Comparison of ENCODE assay signal across 19 mouse cellular contexts in the genomic region with DNA sequence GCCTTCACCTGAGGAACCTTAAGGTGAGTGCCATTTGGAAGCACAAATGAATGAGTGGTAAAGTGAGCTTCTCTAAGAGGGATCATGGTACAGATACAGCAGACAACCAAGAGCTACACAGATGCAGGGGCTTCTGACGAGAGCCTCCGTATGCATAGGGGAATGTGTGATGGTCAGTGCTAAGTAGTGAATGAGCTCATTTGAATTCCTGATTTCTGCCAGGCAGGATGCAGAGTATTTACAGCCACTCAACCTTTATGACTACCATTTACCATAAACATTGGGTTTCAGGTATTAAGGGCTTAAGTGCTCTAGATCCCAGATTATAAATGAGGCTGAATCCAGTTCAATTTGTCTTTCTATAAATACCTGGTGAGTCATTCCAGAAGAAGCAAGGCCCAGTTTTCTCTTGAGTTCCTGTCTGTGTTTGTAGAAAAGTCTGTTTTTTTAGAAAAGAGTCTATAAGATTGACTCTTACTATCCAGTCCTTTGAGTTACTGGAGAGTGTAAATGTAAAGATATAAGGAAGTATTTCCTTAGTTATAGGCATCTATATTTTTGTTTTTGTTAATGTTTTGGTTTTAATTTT.
DNase-seq lines count a peak whose midpoint lies in the region; ATAC-seq and TF ChIP-seq lines count a peak whose summit lies in the region.
"Had no signal": no experiment of that assay in that cellular context is flagged by ENCODE, and none has a peak within 500 bp of the region (broad histone marks: within the 10 kb centered on the region; RNA-seq: fewer than 3 reads in every experiment).

No protein-coding gene starts in this region.

- H3K4me1 ChIP-seq in CH12.LX (ENCODE audit: control insufficient read depth in 1 of 2, insufficient read depth in 2 of 2): peaks cover 3 to 9% of the 10 kb centered on the region in 2 experiments; a peak in 3 of 4 replicates
- H3K4me1 ChIP-seq: hindbrain, embryonic 10.5 days; intestine, embryonic 15.5 days had no signal

- no peak for TF ChIP-seq RAD21 in CH12.LX (IDR thresholded peaks at IDR 0.05; ENCODE audit: low read depth, low read length)

- H3K9me3 ChIP-seq in CH12.LX (replicated peaks; ENCODE audit: low read length): no peaks in the 10 kb centered on the region
- H3K9me3 ChIP-seq: embryonic facial prominence, embryonic 13.5 days; heart, embryonic 12.5 days; hindbrain, embryonic 10.5 days; intestine, embryonic 15.5 days had no signal

- H3K4me3 ChIP-seq in CH12.LX (replicated peaks in 1 of 3; ENCODE audit: low read depth in 2 of 3, low read length in 2 of 3, poor library complexity in 1 of 3): no peak overlapping the region
- H3K4me3 ChIP-seq: embryonic facial prominence, embryonic 13.5 days; erythroblast, embryonic 14.5 days; gastrocnemius, adult 2 months; heart, embryonic 12.5 days; hindbrain, embryonic 10.5 days; intestine, embryonic 15.5 days had no signal

- 0 out of 2 replicates have a peak, but pooled peaks cover 2% of the 10 kb centered on the region for H3K79me2 ChIP-seq in CH12.LX (replicated peaks; ENCODE audit: control insufficient read depth, extremely low read depth, insufficient read depth, poor library complexity, severe bottlenecking)

- in situ Hi-C loops in CH12.LX (cut with MboI; ENCODE audit: low pct_ligation_motif_present, low pct_unique_long_range_greater_than_20kb, low sequenced_read_pairs): no loop called here

- peaks cover 20 to 70% of the 10 kb centered on the region in 2 experiments for H3K36me3 ChIP-seq in CH12.LX (replicated peaks in 1 of 2; ENCODE audit: control insufficient read depth in 1 of 2, insufficient read depth in 1 of 2, low read length in 1 of 2)
- H3K36me3 ChIP-seq: intestine, embryonic 15.5 days had no signal

- H3K27ac ChIP-seq in CH12.LX (ENCODE audit: insufficient read depth, low read depth): no peak overlapping the region
- H3K27ac ChIP-seq: embryonic facial prominence, embryonic 13.5 days; gastrocnemius, adult 2 months; hindbrain, embryonic 10.5 days; hindbrain, embryonic 14.5 days; intestine, embryonic 15.5 days had no signal

- DNase-seq in frontal cortex, postnatal 36 days (ENCODE audit: low spot score in 2 of 2): no peak
- no peak for DNase-seq in CH12.LX (ENCODE audit: extremely low read depth)
- DNase-seq in brain, adult 2 months (ENCODE audit: low read depth, low spot score): peak; percentile 34
- DNase-seq in c-Kit-positive CD71-positive TER-119-positive erythroid progenitor cells, embryonic 14.5 days (ENCODE audit: low spot score): no peak
- no peak for DNase-seq in lung, postnatal 4 days
- DNase-seq: adrenal gland, postnatal 14 days; cerebellum, adult 2 months; cerebellum, postnatal 10 days; gastrocnemius, adult 2 months; gastrocnemius, postnatal 25 days had no signal

- no peaks in the 10 kb centered on the region for H3K27me3 ChIP-seq in CH12.LX (replicated peaks)
- H3K27me3 ChIP-seq: embryonic facial prominence, embryonic 13.5 days; heart, embryonic 12.5 days; intestine, embryonic 15.5 days had no signal

- peak; percentile 63; the same call in 1 of the 2 replicates for ATAC-seq in frontal cortex, adult (ENCODE audit: low TSS enrichment)
- no peak for ATAC-seq in erythroid progenitor cell, adult 5-6 weeks (replicated peaks; ENCODE audit: low FRiP score, poor library complexity, severe bottlenecking)
- ATAC-seq: activated CD4-positive, CD25-positive, alpha-beta regulatory T cell, adult 4 months; intestine, embryonic 15.5 days had no signal

- TF ChIP-seq POLR2A in CH12.LX (IDR thresholded peaks at IDR 0.05; ENCODE audit: low read depth, low read length): no peak

- TF ChIP-seq CTCF in CH12.LX (conservative IDR thresholded peaks at IDR 0.05 in 1 of 2, IDR thresholded peaks at IDR 0.05 in 1 of 2; ENCODE audit: low read depth in 2 of 2, low read length in 2 of 2): no peak

- no peak for TF ChIP-seq EP300 in CH12.LX (IDR thresholded peaks at IDR 0.05; ENCODE audit: low read length)

- dilution Hi-C loops in CH12.LX (cut with MboI; ENCODE audit: extremely low pct_ligation_motif_present, extremely low pct_unique_long_range_greater_than_20kb, low sequenced_read_pairs): no loop called here

- H3K9ac ChIP-seq in CH12.LX (ENCODE audit: insufficient read depth, low read depth): no peak overlapping the region
- H3K9ac ChIP-seq: embryonic facial prominence, embryonic 13.5 days; heart, embryonic 12.5 days; hindbrain, embryonic 14.5 days; intestine, embryonic 15.5 days had no signal

- no peak overlapping the region for H3K4me2 ChIP-seq in CH12.LX (ENCODE audit: insufficient read depth, low read depth, poor library complexity, severe bottlenecking)
- H3K4me2 ChIP-seq: embryonic facial prominence, embryonic 13.5 days; heart, embryonic 12.5 days; hindbrain, embryonic 14.5 days; intestine, embryonic 15.5 days had no signal

TF ChIP-seq in CH12.LX, 34 proteins besides CTCF, POLR2A, EP300 and RAD21:
- TF ChIP-seq ZKSCAN1 (IDR thresholded peaks at IDR 0.05; ENCODE audit: borderline replicate concordance, low read depth, low read length): no peak
- peak; percentile 67 for TF ChIP-seq JUND (conservative IDR thresholded peaks at IDR 0.05; ENCODE audit: low read depth, low read length)
